Mouse (Mus musculus) liver, adult (tissue): ENCODE results near the gene Nebl.

Source experiments
- GATA4 ChIP-seq: IDR thresholded peaks from 2 replicates; pipeline ENCODE4 v1.6.1; 2014; ENCODE audit warnings: mild to moderate bottlenecking, low read length; ENCODE audit not compliant: insufficient replicate concordance

Nebl gene

DNA sequence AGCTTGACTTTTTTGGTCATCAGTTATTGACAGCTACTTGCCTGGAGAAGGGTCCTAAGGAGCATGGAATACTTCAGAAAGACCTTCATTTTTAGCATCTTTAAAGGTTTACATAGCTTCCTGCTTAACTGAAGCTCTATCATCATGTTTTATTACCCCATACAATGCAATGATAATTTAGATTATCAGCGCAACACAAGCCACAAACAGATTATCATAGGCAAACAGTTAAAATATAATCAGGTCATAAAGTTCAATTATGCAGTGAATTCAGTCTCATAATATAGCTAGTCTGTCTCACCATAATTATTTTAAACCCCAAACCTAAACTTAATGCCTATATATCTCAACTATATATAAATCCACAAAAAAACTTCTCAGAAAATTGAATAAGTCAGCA is 386.6 kb downstream of the Nebl start:
- TF ChIP-seq GATA4, result no peak

DNA sequence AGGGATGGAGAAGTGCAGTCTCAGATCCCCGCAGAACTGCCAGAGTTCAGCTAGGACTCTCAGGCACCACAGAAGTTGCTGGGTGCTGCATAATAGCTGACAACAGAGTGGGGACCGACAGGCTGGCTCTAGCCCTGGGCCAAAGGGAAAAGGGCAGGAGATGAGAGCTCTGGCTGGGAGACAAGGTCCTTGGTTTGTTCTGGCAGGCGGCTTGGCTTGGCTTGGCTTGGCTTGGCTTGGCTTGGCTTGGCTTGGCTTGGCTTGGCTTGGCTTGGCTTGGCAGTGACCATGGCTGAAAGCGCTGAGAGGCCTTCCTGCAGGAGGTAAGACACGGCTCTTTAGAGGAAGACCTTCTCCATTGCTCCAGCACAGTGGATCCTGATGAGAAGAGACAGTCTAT is 395.8 kb downstream of the Nebl start:
- TF ChIP-seq GATA4, result no peak

DNA sequence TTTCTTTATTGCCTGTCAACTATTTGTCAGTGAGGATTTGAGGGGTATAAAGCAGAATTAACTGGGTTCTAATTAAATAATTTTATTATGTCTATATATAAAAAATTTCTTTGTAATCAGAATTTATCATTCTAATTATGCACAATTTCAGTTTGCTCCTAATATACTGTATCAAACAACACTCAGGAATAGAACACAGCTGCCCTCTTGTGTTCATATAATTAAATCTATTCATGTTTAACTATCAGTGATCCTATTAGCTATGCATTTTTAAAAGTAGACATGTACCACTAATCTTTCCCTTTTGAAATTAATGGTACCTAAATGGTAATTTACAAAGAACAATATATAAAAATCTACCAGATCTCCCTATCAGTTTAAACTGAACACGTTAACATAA is 404.7 kb downstream of the Nebl start:
- no peak for TF ChIP-seq GATA4

DNA sequence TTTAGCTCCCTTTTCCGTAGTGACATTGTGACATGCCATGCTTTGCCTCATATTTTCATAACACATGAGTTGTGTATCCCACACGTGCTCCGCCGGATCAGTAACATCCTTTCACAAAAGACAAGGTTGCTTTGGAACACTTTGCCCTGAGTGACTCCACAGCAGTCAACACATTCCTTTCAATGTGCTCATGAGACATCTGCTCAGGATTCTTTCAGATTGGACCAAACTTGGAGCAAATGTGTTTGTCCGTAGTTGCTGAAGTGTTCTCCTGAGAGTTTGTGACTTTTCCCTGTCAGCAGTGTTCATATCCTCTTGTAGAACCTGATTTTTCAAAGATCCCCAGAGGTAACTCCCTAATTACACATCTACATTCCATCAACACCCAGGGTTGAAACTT is 414.4 kb downstream of the Nebl start:
- TF ChIP-seq GATA4, result no peak

DNA sequence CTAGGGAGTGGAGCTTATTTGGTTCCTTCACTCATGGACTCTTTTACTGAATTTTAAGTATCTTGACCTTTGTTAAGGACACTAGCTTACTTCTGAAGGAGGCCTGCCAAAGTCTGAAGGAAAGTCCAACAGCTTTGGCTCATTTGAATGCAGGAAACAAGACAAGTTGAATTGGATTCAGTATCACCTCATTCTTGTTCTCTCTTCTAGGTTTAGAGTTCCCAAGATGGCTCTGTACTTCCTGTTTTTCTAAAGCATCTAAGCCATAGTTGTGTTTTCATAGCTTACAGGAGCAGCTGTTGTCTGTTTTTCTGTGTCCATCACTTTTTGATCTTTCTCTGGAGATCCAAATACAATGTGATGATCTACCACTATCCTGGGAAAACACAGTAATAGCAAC is 429.9 kb downstream of the Nebl start:
- TF ChIP-seq GATA4, result no peak

DNA sequence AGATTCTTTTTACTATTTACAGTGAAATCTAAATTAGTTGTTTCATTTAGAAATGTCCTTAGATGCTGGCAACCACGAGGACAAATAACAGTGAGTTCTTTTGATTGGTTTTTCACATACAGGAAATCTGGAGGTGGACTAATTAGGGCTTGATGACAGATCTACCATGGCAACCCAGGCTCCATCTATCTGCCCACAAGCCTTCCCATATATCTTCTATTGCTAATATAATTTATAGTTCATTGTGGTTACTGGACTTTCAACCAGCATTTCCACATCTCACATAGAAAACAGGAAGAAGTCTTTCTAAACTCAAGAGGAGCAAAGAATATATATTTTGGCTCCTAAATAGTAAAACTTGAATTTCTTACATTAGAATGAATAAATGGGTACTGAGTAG is 433.8 kb downstream of the Nebl start:
- TF ChIP-seq GATA4, result no peak
